ENCODE assay signal across 8 mouse cellular contexts in the genomic region with DNA sequence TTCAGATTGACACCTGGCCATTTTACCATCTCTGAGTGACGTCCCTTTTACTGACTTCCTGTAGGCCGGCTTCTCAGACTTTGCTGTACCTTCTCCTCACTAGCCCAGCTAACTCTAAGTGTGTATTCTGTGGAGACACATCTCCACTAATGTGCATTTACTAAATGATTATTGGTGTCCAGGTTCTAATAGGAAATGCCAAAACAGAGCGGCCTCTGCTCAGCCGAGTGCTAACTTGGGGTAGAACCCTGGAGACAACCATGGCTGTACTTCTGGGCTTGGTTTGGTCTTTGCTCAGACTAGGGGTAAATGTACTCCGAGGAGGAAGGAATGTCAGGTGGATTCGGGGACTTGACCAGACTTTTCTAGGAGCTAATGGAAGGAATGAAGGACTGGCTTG. TPM values are rescaled to one million over a fixed set of nuclear protein-coding genes. Genes with fewer than 3 reads are reported as not detected.
DNase-seq lines count a peak whose midpoint lies in the region; ATAC-seq lines count a peak whose summit lies in the region.

No protein-coding gene starts in this region.

- H3K9ac ChIP-seq in heart, embryonic 13.5 days = peak overlapping the region; percentile 62; the same call in 1 of the 2 replicates
- peak overlapping the region; percentile 14 for H3K9ac ChIP-seq in hindbrain, embryonic 14.5 days
- H3K9ac ChIP-seq in midbrain, embryonic 13.5 days (replicated peaks) = peak overlapping the region; percentile 28; the same call in 1 of the 2 replicates

- H3K4me1 ChIP-seq in heart, embryonic 13.5 days = peaks cover 15% of the 10 kb centered on the region
- peaks cover 9% of the 10 kb centered on the region; the same call in 1 of the 2 replicates for H3K4me1 ChIP-seq in brown adipose tissue, adult 24 weeks (ENCODE audit: control insufficient read depth, insufficient read depth, insufficient read length, low read length)
- peaks cover 14% of the 10 kb centered on the region for H3K4me1 ChIP-seq in hindbrain, embryonic 14.5 days (replicated peaks; ENCODE audit: control insufficient read depth, insufficient read depth, low read length)
- peaks cover 12% of the 10 kb centered on the region for H3K4me1 ChIP-seq in midbrain, embryonic 13.5 days (replicated peaks)

- peak overlapping the region; percentile 89 for H3K4me3 ChIP-seq in heart, embryonic 13.5 days
- H3K4me3 ChIP-seq in brown adipose tissue, adult 24 weeks (ENCODE audit: insufficient read depth, low read depth, low read length) = peak overlapping the region; percentile 46
- H3K4me3 ChIP-seq in hindbrain, embryonic 14.5 days (replicated peaks; ENCODE audit: low read length) = peak overlapping the region; percentile 84
- peak overlapping the region; percentile 79 for H3K4me3 ChIP-seq in midbrain, embryonic 13.5 days (replicated peaks)

- 83% methylated on average over 6 of the region's 6 CpGs for WGBS in heart, embryonic 13.5 days
- 93% methylated on average over 6 of the region's 6 CpGs for WGBS in hindbrain, embryonic 14.5 days
- WGBS in midbrain, embryonic 13.5 days = 91% methylated on average over 6 of the region's 6 CpGs

- intact Hi-C loops in heart, postnatal 10 days (cut with DNase I) = loop anchor here (5.0 kb wide), 1 partner anchor 88 kb away; the partner anchor contains the start of gene Bag3

- no peak for DNase-seq in heart, postnatal 10 days
- no peak for DNase-seq in hindbrain, embryonic 14.5 days (ENCODE audit: low spot score)
- DNase-seq in yolk sac, embryonic 10.5 days (ENCODE audit: low spot score) = no peak

- no peak for ATAC-seq in heart, embryonic 13.5 days (ENCODE audit: extremely low read depth, insufficient number of reproducible peaks, low FRiP score, low TSS enrichment)
- ATAC-seq in hindbrain, embryonic 14.5 days (ENCODE audit: low FRiP score) = no peak
- peak; percentile 38 for ATAC-seq in midbrain, embryonic 13.5 days
- no peak for ATAC-seq in inflammation-experienced regulatory T-cells, adult 6 months
- no peak for ATAC-seq in granulocyte monocyte progenitor cell, adult 5-6 weeks (replicated peaks; ENCODE audit: poor library complexity, severe bottlenecking)

- no peak overlapping the region; the same call in 1 of the 2 replicates for H3K27ac ChIP-seq in heart, embryonic 13.5 days (replicated peaks)
- peak overlapping the region; percentile 18 for H3K27ac ChIP-seq in brown adipose tissue, adult 24 weeks (replicated peaks; ENCODE audit: low read depth, low read length)
- peak overlapping the region; percentile 34; the same call in 1 of the 2 replicates for H3K27ac ChIP-seq in hindbrain, embryonic 14.5 days
- H3K27ac ChIP-seq in midbrain, embryonic 13.5 days = peak overlapping the region; percentile 63; the same call in 1 of the 2 replicates

- peak overlapping the region; percentile 90 for H3K4me2 ChIP-seq in heart, embryonic 13.5 days
- H3K4me2 ChIP-seq in hindbrain, embryonic 14.5 days (replicated peaks) = peak overlapping the region; percentile 68
- H3K4me2 ChIP-seq in midbrain, embryonic 13.5 days (replicated peaks) = peak overlapping the region; percentile 87

- H3K9me3 ChIP-seq in heart, embryonic 13.5 days = peaks cover 3% of the 10 kb centered on the region; the same call in 1 of the 2 replicates
- H3K9me3 ChIP-seq in hindbrain, embryonic 14.5 days (ENCODE audit: control insufficient read depth, low read length) = no peaks in the 10 kb centered on the region
- H3K9me3 ChIP-seq in midbrain, embryonic 13.5 days = no peaks in the 10 kb centered on the region

- H3K27me3 ChIP-seq in heart, embryonic 13.5 days (replicated peaks) = no peaks in the 10 kb centered on the region
- no peaks in the 10 kb centered on the region for H3K27me3 ChIP-seq in hindbrain, embryonic 14.5 days (ENCODE audit: control insufficient read depth, insufficient read depth, low read length)
- no peaks in the 10 kb centered on the region for H3K27me3 ChIP-seq in midbrain, embryonic 13.5 days

- H3K36me3 ChIP-seq in heart, embryonic 13.5 days = no peaks in the 10 kb centered on the region
- H3K36me3 ChIP-seq in hindbrain, embryonic 14.5 days (replicated peaks; ENCODE audit: control insufficient read depth, insufficient read depth) = no peaks in the 10 kb centered on the region
- H3K36me3 ChIP-seq in midbrain, embryonic 13.5 days = no peaks in the 10 kb centered on the region

RNA-seq across cellular contexts. Expression of gene Inpp5f, which starts 0.6 kb away (rescaled TPM):
- 10.0 and 11.7 TPM in 2 replicates for polyA plus RNA-seq in heart, embryonic 13.5 days (2015; fragmentation: Nextera tagmentation; extraction: Ambion mirVana)
- 1 to 10 TPM; 7.7 to 8.0 TPM for total RNA-seq in heart, postnatal 10 days (2021)
- polyA plus RNA-seq in brown adipose tissue, adult 24 weeks (2012; ENCODE audit: insufficient read depth, insufficient read length, missing spikeins) = 4.3 and 7.7 TPM in 2 replicates
- 418 and 450 TPM in 2 replicates for polyA plus RNA-seq in hindbrain, embryonic 14.5 days (2014; fragmentation: Nextera tagmentation; extraction: Ambion mirVana)
- polyA plus RNA-seq in midbrain, embryonic 13.5 days (2015; fragmentation: Nextera tagmentation; extraction: Ambion mirVana) = 306 and 336 TPM in 2 replicates
- 10 to 100 TPM; 25.9 to 56.5 (median 44.2) TPM for polyA plus RNA-seq in inflammation-experienced regulatory T-cells, adult 6 months (2017; shearing (Covaris generic))
- total RNA-seq in granulocyte monocyte progenitor cell, adult 5-6 weeks (2014; fragmentation: Nextera tagmentation) = 9.5 and 11.4 TPM in 2 replicates
- 8.7 and 17.9 TPM in 2 replicates for total RNA-seq in granulocyte monocyte progenitor cell, adult 5-6 weeks (2017)
